Mouse (Mus musculus) thymus, postnatal 14 days (tissue): ENCODE measurements around the gene 2310011J03Rik.
"Not testable (repeated sequence)": the region's sequence is repeated elsewhere in the genome, so short reads cannot be mapped to it uniquely, and the experiment has no call there.

Source experiments
- DNase-seq: peaks from one replicate; pipeline ENCODE4 v3.0.0; 2021

Gene 2310011J03Rik

DNA sequence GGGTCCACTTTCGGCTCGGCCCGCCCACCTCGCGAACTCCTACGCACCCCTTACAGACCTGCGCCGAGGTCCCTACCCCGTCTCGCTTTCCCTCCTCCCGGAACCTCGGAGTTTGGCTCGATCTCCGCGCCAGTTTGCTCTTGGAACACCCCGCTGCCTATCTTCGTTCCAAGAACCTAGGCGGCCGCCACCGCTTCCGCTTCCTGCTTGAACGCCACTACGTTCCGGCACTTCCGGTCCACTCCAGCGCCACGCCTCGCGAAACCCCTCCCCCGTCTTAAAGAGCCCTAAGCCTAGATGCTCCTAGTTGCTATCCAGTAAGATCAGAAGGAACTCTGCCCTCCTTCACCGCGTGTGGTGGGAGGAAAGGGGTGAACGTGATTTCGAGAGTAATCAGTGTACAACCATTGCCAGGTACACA lies at the start of gene 2310011J03Rik:
TSS of gene 2310011J03Rik (minus strand) at position 198 of the 421 bp plus-strand sequence.
- DNase-seq = peak; percentile 93

DNA sequence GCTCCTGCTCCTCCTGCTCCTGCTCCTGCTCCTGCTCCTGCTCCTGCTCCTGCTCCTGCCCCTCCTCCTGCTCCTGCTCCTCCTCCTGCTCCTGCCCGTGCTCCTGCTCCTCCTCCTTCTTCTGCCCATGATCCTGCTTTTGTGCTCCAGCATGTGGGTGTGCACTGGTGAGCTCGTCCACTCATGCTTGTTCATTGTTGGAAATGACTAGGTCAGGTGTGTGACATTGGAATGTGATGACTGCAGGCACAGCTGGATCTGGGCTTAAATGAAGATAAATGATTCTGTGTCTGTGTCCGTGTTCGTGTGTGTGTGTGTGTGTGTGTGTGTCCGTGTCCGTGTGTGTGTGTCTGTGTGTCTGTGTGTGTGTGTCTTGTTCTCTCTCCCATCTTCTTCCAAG lies 48.1 kb upstream of the 2310011J03Rik start:
- DNase-seq = no peak

DNA sequence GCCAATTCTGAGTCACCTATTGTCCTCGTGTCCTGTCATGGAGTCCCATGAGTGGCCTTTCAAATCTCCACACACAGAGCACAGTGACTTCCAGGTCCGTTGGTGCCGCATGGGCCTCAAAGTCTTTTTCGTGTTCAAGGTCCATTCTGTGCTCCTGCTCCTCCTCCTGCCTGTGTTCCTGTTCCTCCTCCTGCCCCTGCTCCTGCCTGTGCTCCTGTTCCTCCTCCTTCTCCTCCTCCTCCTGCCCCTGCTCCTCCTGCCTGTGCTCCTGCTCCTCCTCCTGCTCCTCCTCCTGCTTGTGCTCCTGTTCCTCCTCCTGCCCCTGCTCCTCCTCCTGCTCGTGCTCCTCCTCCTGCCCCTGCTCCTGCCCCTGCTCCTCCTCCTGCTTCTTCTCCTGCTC lies 47.6 kb upstream of the 2310011J03Rik start:
- no peak for DNase-seq

DNA sequence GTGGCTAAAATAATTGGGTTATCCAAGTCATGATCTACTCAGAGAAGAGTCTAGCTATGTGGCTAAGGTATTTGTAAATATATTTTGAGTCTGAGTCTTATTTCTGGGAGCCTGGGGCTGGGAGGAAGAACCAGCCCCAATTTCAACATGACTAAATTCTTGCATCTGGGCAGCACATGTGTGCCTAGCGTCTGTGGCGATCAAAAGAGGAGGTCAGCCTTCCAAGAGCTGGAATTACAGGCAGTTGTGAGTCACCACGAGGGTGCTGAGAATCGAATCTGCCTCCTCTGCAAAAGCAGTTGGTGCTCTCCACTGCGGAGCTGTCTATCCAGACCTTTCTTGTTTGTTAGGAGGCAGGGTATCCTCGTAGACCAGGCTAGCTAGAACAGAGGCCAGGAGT lies 45.4 kb upstream of the 2310011J03Rik start:
- no peak for DNase-seq

GRCm38 (mm10) chr10:80363734-80364133 lies 43.4 kb upstream of the 2310011J03Rik start:
- DNase-seq = no peak

GRCm38 (mm10) chr10:80357994-80358639 lies 37.8 kb upstream of the 2310011J03Rik start:
- no peak for DNase-seq

- no peak for DNase-seq
These were observed 37.0 kb upstream of the 2310011J03Rik start for GRCm38 (mm10) chr10:80357336-80357735.

- no peak for DNase-seq
These were observed 36.4 kb upstream of the 2310011J03Rik start for GRCm38 (mm10) chr10:80356737-80357136.

DNA sequence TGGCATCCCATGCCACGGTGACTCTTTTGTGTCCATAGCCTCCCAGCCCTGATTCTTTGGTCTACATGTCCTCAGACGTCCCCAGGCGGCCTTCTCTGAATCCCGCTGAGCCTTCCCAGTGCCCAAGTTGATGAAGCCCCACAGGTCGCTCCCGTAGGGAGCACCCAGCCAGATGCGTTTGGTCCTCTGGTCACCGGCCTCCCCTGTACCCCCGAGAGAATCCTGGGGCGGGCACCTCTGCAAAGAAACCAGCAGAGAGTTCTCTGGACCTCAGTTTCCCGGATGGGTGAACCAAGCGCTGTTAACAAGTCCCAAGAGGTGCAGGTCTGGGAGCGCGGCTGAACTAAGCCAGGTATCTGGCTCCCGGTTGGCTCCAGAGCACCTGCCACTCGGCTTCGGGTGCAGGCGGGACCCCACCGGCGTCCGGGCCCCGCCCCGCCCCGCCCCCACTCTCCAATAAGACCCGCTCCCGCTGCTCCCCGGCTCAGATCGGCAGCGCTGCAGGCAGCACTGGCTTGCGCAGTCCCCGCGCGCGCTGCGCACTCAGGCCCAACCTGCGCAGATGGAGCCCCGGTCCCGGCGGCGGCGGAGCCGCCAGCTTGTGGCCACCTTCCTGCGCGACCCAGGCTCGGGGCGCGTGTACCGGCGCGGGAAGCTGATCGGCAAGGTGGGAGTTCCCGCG lies 35.8 kb upstream of the 2310011J03Rik start, which contains the start of gene Plk5:
TSS of gene Plk5 (plus strand) at position 459 of the 682 bp plus-strand sequence.
- no peak for DNase-seq

GRCm38 (mm10) chr10:80355431-80355830 lies 35.1 kb upstream of the 2310011J03Rik start:
- no peak for DNase-seq

GRCm38 (mm10) chr10:80352727-80353126 lies 32.4 kb upstream of the 2310011J03Rik start:
- DNase-seq = no peak

- DNase-seq = no peak
These were observed 31.6 kb upstream of the 2310011J03Rik start for GRCm38 (mm10) chr10:80351896-80352295.

DNA sequence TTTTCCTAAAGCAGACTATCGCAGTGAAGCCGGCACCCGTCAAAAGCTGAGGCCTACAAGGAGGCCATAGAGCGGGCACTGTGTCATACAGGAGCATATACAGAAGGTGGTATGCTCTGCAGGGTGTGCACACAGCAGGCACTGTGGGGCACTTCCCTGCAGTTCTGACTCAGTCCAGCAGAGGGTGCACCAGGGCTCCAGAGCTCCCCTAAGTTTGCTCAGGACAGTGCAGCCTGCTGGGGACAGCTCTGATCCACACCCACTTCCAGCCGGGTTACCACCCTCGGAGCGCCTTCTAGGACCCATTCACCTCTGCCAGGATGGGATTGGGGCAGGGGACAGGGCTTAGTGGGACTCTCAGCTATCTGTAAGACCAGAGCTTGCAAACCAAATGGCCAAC lies 30.0 kb upstream of the 2310011J03Rik start:
- DNase-seq = peak; percentile 88

DNA sequence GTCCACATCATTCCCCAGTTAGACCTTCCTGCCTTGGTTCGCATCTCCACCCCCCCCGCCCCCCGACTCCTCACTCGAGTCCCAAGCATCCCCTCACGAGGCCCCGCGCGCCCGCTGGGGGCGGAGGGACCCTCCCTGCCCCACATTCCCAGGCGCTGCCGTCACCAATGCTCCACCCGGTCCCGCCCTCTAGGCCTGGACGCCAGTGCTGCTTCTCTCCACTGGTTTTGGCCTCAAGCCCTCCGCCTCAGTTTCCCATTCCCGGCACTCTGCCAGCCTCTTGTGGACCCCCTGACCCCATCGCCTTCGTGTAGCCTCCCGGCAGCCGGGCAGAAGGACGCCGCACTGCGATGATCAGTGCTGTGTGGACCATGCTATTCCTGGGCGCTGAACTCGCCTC lies 28.6 kb upstream of the 2310011J03Rik start:
- DNase-seq = no peak

- peak; percentile 77 for DNase-seq
These were observed 28.0 kb upstream of the 2310011J03Rik start, which contains the start of gene Adamtsl5 for GRCm38 (mm10) chr10:80348244-80348781. Adamtsl5 (minus strand) TSS chr10:80348412.

- no peak for DNase-seq
These were observed 27.2 kb upstream of the 2310011J03Rik start for GRCm38 (mm10) chr10:80347514-80347967.

- not testable (repeated sequence) for DNase-seq
These were observed 25.6 kb upstream of the 2310011J03Rik start for GRCm38 (mm10) chr10:80345929-80346328.

DNA sequence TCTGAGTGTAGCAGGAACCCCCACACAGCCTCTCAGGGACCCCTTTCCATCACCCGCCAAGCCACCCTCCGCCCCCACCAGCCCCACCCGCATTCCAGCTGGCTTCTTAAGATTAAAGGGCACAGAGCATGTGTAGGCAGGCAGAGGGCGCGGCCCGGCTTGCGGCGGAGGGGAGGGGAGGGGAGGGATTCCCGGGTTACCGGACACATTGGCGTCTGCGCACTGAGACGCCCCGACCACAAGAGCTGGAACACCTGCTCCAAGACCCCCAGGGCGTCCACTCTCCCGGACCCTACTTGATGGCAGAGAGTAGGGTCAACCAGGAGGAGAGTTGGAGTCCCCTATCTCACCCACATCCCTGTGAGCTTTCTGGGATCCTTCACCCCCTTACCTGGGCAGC lies 24.8 kb upstream of the 2310011J03Rik start:
- DNase-seq = peak; percentile 54

GRCm38 (mm10) chr10:80344131-80344661 lies 23.9 kb upstream of the 2310011J03Rik start:
- DNase-seq = no peak

DNA sequence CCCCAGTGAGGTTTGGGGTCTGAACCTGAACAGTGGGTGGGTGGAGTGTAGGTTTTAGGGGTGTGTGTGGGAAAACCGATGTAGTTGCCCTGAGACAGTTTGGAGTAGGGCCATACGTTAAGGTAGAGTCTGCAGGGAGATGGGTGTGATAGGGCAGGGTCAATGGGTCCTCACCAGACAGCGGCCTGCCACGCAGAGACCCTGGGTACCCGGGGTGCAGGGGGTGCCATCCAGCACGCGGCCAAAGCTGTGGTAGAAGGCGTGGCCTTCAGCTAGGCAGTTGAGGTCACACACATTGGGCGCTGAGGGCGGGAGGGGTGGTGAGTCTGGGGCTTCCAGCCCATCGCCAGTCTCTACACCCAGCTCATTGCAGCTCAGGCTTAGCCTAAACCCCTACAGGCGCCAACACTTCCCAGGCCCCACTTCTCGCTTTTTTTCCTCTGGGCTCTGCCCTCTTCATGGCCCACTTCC lies 23.1 kb upstream of the 2310011J03Rik start:
- DNase-seq = no peak

DNA sequence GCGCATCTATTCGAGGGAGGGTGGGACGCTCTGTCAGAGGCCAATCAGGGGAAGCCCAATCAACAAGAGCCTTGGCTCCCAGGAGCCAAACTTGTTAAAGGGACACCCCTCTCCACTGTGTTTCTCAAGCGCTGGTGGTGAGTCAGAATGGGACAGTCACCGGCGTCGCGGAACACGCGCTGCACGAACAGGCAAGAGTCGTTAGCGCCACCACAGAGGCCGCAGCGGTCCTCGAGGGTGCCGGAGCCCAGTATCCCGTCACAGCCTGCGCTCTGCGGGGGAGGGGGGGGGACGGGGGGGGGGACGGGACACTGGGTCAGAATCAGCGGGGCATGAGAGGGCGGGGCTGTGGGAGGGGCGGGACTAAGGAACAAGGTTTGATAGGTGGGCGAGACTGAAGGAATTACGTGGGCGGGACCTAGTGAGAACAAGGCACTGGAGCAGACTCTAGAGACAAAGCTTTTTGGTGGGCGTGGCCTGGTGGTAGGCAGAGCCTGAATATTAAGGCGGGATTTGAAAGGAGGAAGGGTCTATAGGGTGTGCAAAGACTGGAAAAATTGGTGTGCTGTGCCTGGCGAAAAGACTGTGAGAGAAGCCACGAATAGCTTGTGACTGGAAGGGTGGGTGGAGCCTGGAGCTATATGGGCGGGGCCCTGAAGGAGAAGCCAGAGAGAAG lies 22.6 kb upstream of the 2310011J03Rik start:
- peak; percentile 35 for DNase-seq

GRCm38 (mm10) chr10:80342305-80342748 lies 22.0 kb upstream of the 2310011J03Rik start:
- no peak for DNase-seq
